Mouse (Mus musculus) mature B cell (primary cell): ENCODE results near the gene Rora.

Source experiments
- in situ Hi-C: fragments of 300-500 bp; cut with MboI; formaldehyde crosslinking; loops from 2 replicates; pipeline ENCODE4 v1.14.3; 2019

Gene Rora

GRCm38 (mm10) chr9:68884451-68885035 lies 231.0 kb downstream of the Rora start:
- in situ Hi-C loops: no loop called here

- in situ Hi-C loops: no loop called here
These were observed 235.1 kb downstream of the Rora start for GRCm38 (mm10) chr9:68888670-68889069.

GRCm38 (mm10) chr9:68891431-68891830 lies 237.8 kb downstream of the Rora start:
- in situ Hi-C loops: no loop called here

- in situ Hi-C loops: no loop called here
These were observed 238.8 kb downstream of the Rora start for GRCm38 (mm10) chr9:68892356-68892755.

- in situ Hi-C loops: no loop called here
These were observed 239.3 kb downstream of the Rora start for GRCm38 (mm10) chr9:68892859-68893258.

GRCm38 (mm10) chr9:68898286-68898685 lies 244.7 kb downstream of the Rora start:
- in situ Hi-C loops: no loop called here

GRCm38 (mm10) chr9:68899525-68900222 lies 246.1 kb downstream of the Rora start:
- in situ Hi-C loops: no loop called here

- in situ Hi-C loops: no loop called here
These were observed 252.8 kb downstream of the Rora start for GRCm38 (mm10) chr9:68906361-68906883.

GRCm38 (mm10) chr9:68912483-68913151 lies 259.0 kb downstream of the Rora start:
- in situ Hi-C loops: no loop called here

- in situ Hi-C loops: no loop called here
These were observed 259.7 kb downstream of the Rora start for GRCm38 (mm10) chr9:68913191-68913697.

- in situ Hi-C loops: no loop called here
These were observed 261.1 kb downstream of the Rora start for GRCm38 (mm10) chr9:68914541-68915275.

- in situ Hi-C loops: no loop called here
These were observed 263.2 kb downstream of the Rora start for GRCm38 (mm10) chr9:68916741-68917140.

GRCm38 (mm10) chr9:68923128-68923601 lies 269.6 kb downstream of the Rora start:
- in situ Hi-C loops: no loop called here

GRCm38 (mm10) chr9:68926406-68926805 lies 272.8 kb downstream of the Rora start:
- in situ Hi-C loops: no loop called here

- in situ Hi-C loops: no loop called here
These were observed 279.6 kb downstream of the Rora start for GRCm38 (mm10) chr9:68933159-68933558.

- in situ Hi-C loops: no loop called here
These were observed 280.7 kb downstream of the Rora start for GRCm38 (mm10) chr9:68934238-68934637.

GRCm38 (mm10) chr9:68935611-68936010 lies 282.0 kb downstream of the Rora start:
- in situ Hi-C loops: no loop called here

GRCm38 (mm10) chr9:68941037-68941436 lies 287.5 kb downstream of the Rora start:
- in situ Hi-C loops: no loop called here

- in situ Hi-C loops: no loop called here
These were observed 289.0 kb downstream of the Rora start for GRCm38 (mm10) chr9:68942595-68943011.

GRCm38 (mm10) chr9:68944026-68944425 lies 290.4 kb downstream of the Rora start:
- in situ Hi-C loops: no loop called here

GRCm38 (mm10) chr9:68947707-68948106 lies 294.1 kb downstream of the Rora start:
- in situ Hi-C loops: no loop called here

- in situ Hi-C loops: no loop called here
These were observed 294.6 kb downstream of the Rora start for GRCm38 (mm10) chr9:68948141-68948540.
